Mouse (Mus musculus) hindbrain, embryonic 13.5 days (tissue): Measurements from ENCODE around the gene Edar. TPM values are rescaled to one million over a fixed set of nuclear protein-coding genes. Genes with fewer than 3 reads are reported as not detected.
"Not testable (repeated sequence)": the region's sequence is repeated elsewhere in the genome, so short reads cannot be mapped to it uniquely, and the experiment has no call there.

Experiments
- ATAC-seq: fragments of 200-750 bp; cut with Nextera tagmentation; 2 replicates; pipeline ENCODE4 v1.8.0; 2017; ENCODE audit warnings: moderate TSS enrichment; ENCODE audit not compliant: low FRiP score
- H3K27ac ChIP-seq: fragments of 300-500 bp; sonication (generic); 2 replicates; pipeline ENCODE4 v1.5.1; 2015; ENCODE audit warnings: inconsistent platforms, mild to moderate bottlenecking, moderate library complexity
- H3K27me3 ChIP-seq: fragments of 300-500 bp; sonication (generic); 2 replicates; pipeline ENCODE4 v1.6.1; 2015; ENCODE audit warnings: mild to moderate bottlenecking, inconsistent platforms
- H3K36me3 ChIP-seq: fragments of 300-500 bp; sonication (generic); 2 replicates; pipeline ENCODE4 v1.6.1; 2015; ENCODE audit warnings: mild to moderate bottlenecking, inconsistent platforms
- H3K4me1 ChIP-seq: fragments of 300-500 bp; sonication (generic); replicated peaks from 2 replicates; pipeline ENCODE4 v1.6.1; 2015; ENCODE audit warnings: inconsistent platforms
- H3K4me2 ChIP-seq: fragments of 300-500 bp; sonication (generic); 2 replicates; pipeline ENCODE4 v1.6.1; 2015; ENCODE audit warnings: inconsistent platforms, mild to moderate bottlenecking, moderate library complexity
- H3K4me3 ChIP-seq: fragments of 300-500 bp; sonication (generic); 2 replicates; pipeline ENCODE4 v1.5.1; 2015; ENCODE audit warnings: mild to moderate bottlenecking, inconsistent platforms
- H3K9ac ChIP-seq: fragments of 300-500 bp; sonication (generic); 2 replicates; pipeline ENCODE4 v1.6.1; 2015; ENCODE audit warnings: mild to moderate bottlenecking, inconsistent platforms
- H3K9me3 ChIP-seq: fragments of 300-500 bp; sonication (generic); 2 replicates; pipeline ENCODE4 v1.6.1; 2016; ENCODE audit warnings: inconsistent platforms
- WGBS: fragments of 180-500 bp; shearing (Covaris S2); methylation state at CpG from one replicate; pipeline ENCODE4 v1.1.7; 2015; 5-methylcytosine and 5-hydroxymethylcytosine counted together
- polyA plus RNA-seq: library from polyadenylated mRNA; unstranded; fragments of >200 nt; fragmentation: Nextera tagmentation; extraction: Ambion mirVana; gene quantifications from 2 replicates; pipeline ENCODE4 v1.2.1, GENCODE M21; 2015

Gene Edar
- 0.16 and 0.21 TPM in 2 replicates for polyA plus RNA-seq

GRCm38 (mm10) chr10:58675533-58675932, at the start of gene Edar:
Gene Edar (minus strand): TSS chr10:58675654.
- Histone ChIP-seq H3K27me3 (peaks cover 12% of the 10 kb centered on the region), H3K4me3 (peak within 1 kb of the TSS; percentile 29), H3K36me3 (no peaks in the 10 kb centered on the region), H3K9me3 (no peaks in the 10 kb centered on the region), H3K9ac (no peak within 1 kb of the TSS), H3K27ac (no peak within 1 kb of the TSS), H3K4me1 (peaks cover 19% of the 10 kb centered on the region), H3K4me2 (peak within 1 kb of the TSS; percentile 47)
- whole genome bisulfite sequencing, result 3% methylated on average over 20 of the region's 20 CpGs
- peak; percentile 68; the same call in 1 of the 2 replicates for ATAC-seq

GRCm38 (mm10) chr10:58718110-58718509, 42.7 kb upstream of the Edar start, which contains the start of gene Gm17542:
Gene Gm17542 (minus strand): TSS chr10:58718210.
- peaks cover 10% of the 10 kb centered on the region for H3K4me1 ChIP-seq
- not testable (repeated sequence) for H3K27me3 ChIP-seq, H3K27ac ChIP-seq, H3K4me3 ChIP-seq, H3K36me3 ChIP-seq, H3K9ac ChIP-seq, H3K4me2 ChIP-seq, H3K9me3 ChIP-seq, ATAC-seq

GRCm38 (mm10) chr10:58714789-58715148, 39.3 kb upstream of the Edar start:
- H3K4me2 ChIP-seq, result peak overlapping the region; percentile 33

GRCm38 (mm10) chr10:58713855-58714788, 38.7 kb upstream of the Edar start:
- 45% methylated on average over 24 of the region's 24 CpGs for WGBS
- Histone ChIP-seq H3K27me3 (no peaks in the 10 kb centered on the region), H3K4me1 (peaks cover 10% of the 10 kb centered on the region), H3K27ac (no peak overlapping the region), H3K9me3 (0 out of 2 replicates have a peak, but pooled peaks cover 4% of the 10 kb centered on the region), H3K4me3 (no peak overlapping the region), H3K4me2 (peak overlapping the region; percentile 33), H3K9ac (no peak overlapping the region), H3K36me3 (no peaks in the 10 kb centered on the region)
- ATAC-seq, result no peak

More at GRCm38 (mm10) chr10:58714789-58715148, 39.3 kb upstream of the Edar start:
- Histone ChIP-seq H3K36me3 (no peaks in the 10 kb centered on the region), H3K27ac (no peak overlapping the region), H3K9me3 (0 out of 2 replicates have a peak, but pooled peaks cover 4% of the 10 kb centered on the region), H3K9ac (no peak overlapping the region), H3K4me3 (no peak overlapping the region), H3K27me3 (no peaks in the 10 kb centered on the region), H3K4me1 (peaks cover 10% of the 10 kb centered on the region)
- no peak for ATAC-seq
- WGBS, result 56% methylated on average over 3 of the region's 3 CpGs

GRCm38 (mm10) chr10:58713225-58713624, 37.8 kb upstream of the Edar start:
- Histone ChIP-seq H3K4me1 (peaks cover 10% of the 10 kb centered on the region), H3K9ac (no peak overlapping the region), H3K4me3 (no peak overlapping the region), H3K36me3 (no peaks in the 10 kb centered on the region), H3K4me2 (no peak overlapping the region), H3K27me3 (no peaks in the 10 kb centered on the region), H3K9me3 (0 out of 2 replicates have a peak, but pooled peaks cover 4% of the 10 kb centered on the region), H3K27ac (no peak overlapping the region)
- 95% methylated on average over 7 of the region's 7 CpGs for WGBS
- ATAC-seq, result no peak

- Histone ChIP-seq H3K27me3 (no peaks in the 10 kb centered on the region), H3K4me3 (no peak overlapping the region), H3K4me2 (no peak overlapping the region), H3K27ac (no peak overlapping the region), H3K36me3 (no peaks in the 10 kb centered on the region), H3K9ac (no peak overlapping the region), H3K4me1 (peaks cover 5% of the 10 kb centered on the region), H3K9me3 (no peaks in the 10 kb centered on the region)
- WGBS, result 96% methylated on average over 4 of the region's 4 CpGs
- no peak for ATAC-seq
Measured at GRCm38 (mm10) chr10:58709021-58709420, 33.6 kb upstream of the Edar start.

GRCm38 (mm10) chr10:58700578-58700977, 25.1 kb upstream of the Edar start:
- Histone ChIP-seq H3K9me3 (no peaks in the 10 kb centered on the region), H3K4me2 (no peak overlapping the region), H3K9ac (no peak overlapping the region), H3K4me1 (peaks cover 9% of the 10 kb centered on the region), H3K27me3 (no peaks in the 10 kb centered on the region), H3K36me3 (no peaks in the 10 kb centered on the region), H3K4me3 (no peak overlapping the region), H3K27ac (no peak overlapping the region)
- no peak; the same call in 1 of the 2 replicates for ATAC-seq
- WGBS, result 49% methylated on average over 6 of the region's 6 CpGs

- Histone ChIP-seq H3K9ac (no peak overlapping the region), H3K27ac (no peak overlapping the region), H3K4me2 (no peak overlapping the region), H3K4me3 (no peak overlapping the region), H3K4me1 (peaks cover 9% of the 10 kb centered on the region), H3K36me3 (no peaks in the 10 kb centered on the region), H3K9me3 (no peaks in the 10 kb centered on the region), H3K27me3 (no peaks in the 10 kb centered on the region)
- 30% methylated on average over 4 of the region's 4 CpGs for WGBS
- ATAC-seq, result no peak; the same call in 1 of the 2 replicates
Measured at GRCm38 (mm10) chr10:58700160-58700559, 24.7 kb upstream of the Edar start.

- Histone ChIP-seq H3K9ac (no peak overlapping the region), H3K36me3 (no peaks in the 10 kb centered on the region), H3K27me3 (no peaks in the 10 kb centered on the region), H3K9me3 (no peaks in the 10 kb centered on the region), H3K27ac (no peak overlapping the region), H3K4me3 (no peak overlapping the region), H3K4me1 (peaks cover 11% of the 10 kb centered on the region), H3K4me2 (no peak overlapping the region)
- 94% methylated on average over 4 of the region's 4 CpGs for WGBS
- no peak for ATAC-seq
Measured at GRCm38 (mm10) chr10:58698955-58699354, 23.5 kb upstream of the Edar start.

GRCm38 (mm10) chr10:58691051-58691450, 15.6 kb upstream of the Edar start:
- Histone ChIP-seq H3K36me3 (no peaks in the 10 kb centered on the region), H3K27me3 (no peaks in the 10 kb centered on the region), H3K9ac (no peak overlapping the region), H3K4me2 (no peak overlapping the region), H3K27ac (no peak overlapping the region), H3K4me3 (no peak overlapping the region), H3K4me1 (0 out of 2 replicates have a peak, but pooled peaks cover 2% of the 10 kb centered on the region), H3K9me3 (no peaks in the 10 kb centered on the region)
- no peak for ATAC-seq
- WGBS, result 83% methylated on average over 7 of the region's 7 CpGs

- H3K27me3 ChIP-seq, result peaks cover 12% of the 10 kb centered on the region
- no peak overlapping the region for H3K4me3 ChIP-seq
- no peaks in the 10 kb centered on the region; the same call in 1 of the 2 replicates for H3K4me1 ChIP-seq
- 86% methylated on average over 6 of the region's 6 CpGs for WGBS
- no peak overlapping the region for H3K27ac ChIP-seq
- H3K9me3 ChIP-seq, result no peaks in the 10 kb centered on the region
- no peaks in the 10 kb centered on the region for H3K36me3 ChIP-seq
- no peak overlapping the region for H3K9ac ChIP-seq
- H3K4me2 ChIP-seq, result no peak overlapping the region
- ATAC-seq, result no peak
Measured at GRCm38 (mm10) chr10:58679298-58679697, 3.8 kb upstream of the Edar start.

- Histone ChIP-seq H3K27ac (peak overlapping the region; percentile 58), H3K4me3 (no peak overlapping the region), H3K9me3 (no peaks in the 10 kb centered on the region), H3K4me1 (peaks cover 19% of the 10 kb centered on the region), H3K9ac (no peak overlapping the region), H3K4me2 (peak overlapping the region; percentile 14), H3K27me3 (peaks cover 12% of the 10 kb centered on the region), H3K36me3 (no peaks in the 10 kb centered on the region)
- peak; percentile 81 for ATAC-seq
- 29% methylated on average over 15 of the region's 15 CpGs for WGBS
Measured at GRCm38 (mm10) chr10:58673278-58674061, 2.0 kb downstream of the Edar start.
